Mouse (Mus musculus) left cerebral cortex, adult 18-20 months (tissue): Measurements from ENCODE around the gene Cdc34. TPM values are rescaled to one million over a fixed set of nuclear protein-coding genes. Genes with fewer than 3 reads are reported as not detected.

Experiments used
- DNase-seq, 2 experiments: peaks; one replicate each; pipeline ENCODE4 v3.0.0; 2021 to 2022; ENCODE audit warnings: low spot score in 2 of 2, mixed read lengths in 1 of 2
- long read RNA-seq, 2 experiments: library from polyadenylated mRNA; stranded (forward); transcript quantifications; one replicate each; pipeline ENCODE4 v2.0.0; 2021
- total RNA-seq, 2 experiments: library from RNA; stranded (reverse); gene quantifications; 2 replicates each; pipeline ENCODE4 v1.2.3; 2021

Cdc34 gene
- 10 to 100 TPM; 75.4 to 77.5 TPM for total RNA-seq
- long read RNA-seq, experiment 1, transcript Cdc34-201 (5 exons, 1,266 nt): major isoform, 42 of 83 reads
- long read RNA-seq, experiment 1, transcript Cdc34-205 (5 exons, 979 nt): minor isoform, 8 of 83 reads
- long read RNA-seq, experiment 1, partial matches to known transcripts: 25 of 83 reads
- long read RNA-seq, experiment 1, other reads (novel, unspliced or antisense): 6 of 83 reads
- long read RNA-seq, experiment 2, transcript Cdc34-201 (5 exons, 1,266 nt): major isoform, 31 of 54 reads
- long read RNA-seq, experiment 2, partial matches to known transcripts: 1 of 54 reads
- long read RNA-seq, experiment 2, other reads (novel, unspliced or antisense): 14 of 54 reads

- DNase-seq: peak; percentile 98 to 100
These were observed at the start of gene Cdc34 for GRCm38 (mm10) chr10:79681591-79682245. Cdc34 (plus strand) TSS chr10:79682195.

GRCm38 (mm10) chr10:79633006-79633777 is 48.8 kb upstream of the Cdc34 start:
- DNase-seq: peak in 1 of 2 experiments; percentile 42

- DNase-seq: no peak
These were observed 45.7 kb upstream of the Cdc34 start for GRCm38 (mm10) chr10:79636287-79636686.

GRCm38 (mm10) chr10:79637128-79638110 is 44.6 kb upstream of the Cdc34 start, which contains the start of gene Shc2:
Shc2 (minus strand) TSS chr10:79637918.
- DNase-seq: peak; percentile 81 to 86

- DNase-seq: peak; percentile 67 to 81
These were observed 43.4 kb upstream of the Cdc34 start for GRCm38 (mm10) chr10:79638486-79639204.

GRCm38 (mm10) chr10:79645711-79646110 is 36.3 kb upstream of the Cdc34 start, which contains the start of gene Odf3l2:
Odf3l2 (minus strand) TSS chr10:79645738.
- no peak for DNase-seq

GRCm38 (mm10) chr10:79649070-79649751 is 32.8 kb upstream of the Cdc34 start:
- DNase-seq: peak; percentile 82 to 89

GRCm38 (mm10) chr10:79652789-79653188 is 29.2 kb upstream of the Cdc34 start:
- DNase-seq: no peak

- DNase-seq: no peak
These were observed 27.0 kb upstream of the Cdc34 start for GRCm38 (mm10) chr10:79654946-79655395.

GRCm38 (mm10) chr10:79658829-79659228 is 23.2 kb upstream of the Cdc34 start:
- no peak for DNase-seq

- no peak for DNase-seq
These were observed 21.7 kb upstream of the Cdc34 start for GRCm38 (mm10) chr10:79660298-79660697.

GRCm38 (mm10) chr10:79661861-79662260 is 20.1 kb upstream of the Cdc34 start:
- DNase-seq: no peak

GRCm38 (mm10) chr10:79664131-79664665 is 17.8 kb upstream of the Cdc34 start, which contains the start of gene Madcam1:
Madcam1 (plus strand) TSS chr10:79664559.
- peak; percentile 61 to 66 for DNase-seq

- DNase-seq: no peak
These were observed 16.9 kb upstream of the Cdc34 start for GRCm38 (mm10) chr10:79665051-79665450.

GRCm38 (mm10) chr10:79666493-79666892 is 15.5 kb upstream of the Cdc34 start:
- no peak for DNase-seq

GRCm38 (mm10) chr10:79668076-79668475 is 13.9 kb upstream of the Cdc34 start:
- no peak for DNase-seq

- DNase-seq: peak; percentile 91 to 92
These were observed 13.0 kb upstream of the Cdc34 start, which contains the start of gene Tpgs1 for GRCm38 (mm10) chr10:79668771-79669575. Tpgs1 (plus strand) TSS chr10:79669369.
